Mouse (Mus musculus) lung, embryonic 14.5 days (tissue): ENCODE measurements around the gene Stmn3. TPM values are rescaled to one million over a fixed set of nuclear protein-coding genes. Genes with fewer than 3 reads are reported as not detected.

Experiments
- ATAC-seq: fragments of 200-750 bp; cut with Nextera tagmentation; 2 replicates; pipeline ENCODE4 v1.8.0; 2017; ENCODE audit warnings: mild to moderate bottlenecking, moderate TSS enrichment, moderate library complexity; ENCODE audit not compliant: insufficient read depth
- DNase-seq: peaks from one replicate; pipeline ENCODE4 v3.0.0-alpha.2; 2015
- H3K27ac ChIP-seq: fragments of 300-500 bp; sonication (generic); 2 replicates; pipeline ENCODE4 v1.5.1; 2014; ENCODE audit warnings: low read depth, mild to moderate bottlenecking, moderate library complexity
- H3K27me3 ChIP-seq: fragments of 300-500 bp; sonication (generic); 2 replicates; pipeline ENCODE4 v1.6.1; 2014; ENCODE audit warnings: low read length, control low read depth; ENCODE audit not compliant: insufficient read depth
- H3K36me3 ChIP-seq: fragments of 300-500 bp; sonication (generic); 2 replicates; pipeline ENCODE4 v1.6.1; 2014; ENCODE audit warnings: control low read depth; ENCODE audit not compliant: insufficient read depth
- H3K4me1 ChIP-seq: fragments of 300-500 bp; sonication (generic); 2 replicates; pipeline ENCODE4 v1.6.1; 2014; ENCODE audit warnings: antibody characterized with exemption, control low read depth; ENCODE audit not compliant: insufficient read depth
- H3K4me2 ChIP-seq: fragments of 300-500 bp; sonication (generic); 2 replicates; pipeline ENCODE4 v1.6.1; 2014; ENCODE audit warnings: mild to moderate bottlenecking
- H3K4me3 ChIP-seq: fragments of 300-500 bp; sonication (generic); 2 replicates; pipeline ENCODE4 v1.5.1; 2014; ENCODE audit warnings: low read depth, low read length
- H3K9ac ChIP-seq: fragments of 300-500 bp; sonication (generic); 2 replicates; pipeline ENCODE4 v1.6.1; 2014
- H3K9me3 ChIP-seq: fragments of 300-500 bp; sonication (generic); 2 replicates; pipeline ENCODE4 v1.6.1; 2016; ENCODE audit warnings: low read depth, low read length, control low read depth
- CTCF ChIP-seq: IDR thresholded peaks from 2 replicates; pipeline ENCODE4 v1.5.1; 2016; ENCODE audit warnings: antibody characterized with exemption, low read depth
- WGBS: fragments of 180-500 bp; shearing (Covaris S2); extraction: QIAGEN DNeasy Blood & Tissue Kit; methylation state at CpG from one replicate; pipeline ENCODE4 v1.1.7; 2014; 5-methylcytosine and 5-hydroxymethylcytosine counted together
- polyA plus RNA-seq: library from polyadenylated mRNA; unstranded; fragments of >200 nt; fragmentation: Nextera tagmentation; extraction: Ambion mirVana; gene quantifications from 2 replicates; pipeline ENCODE4 v1.2.1, GENCODE M21; 2014

The Stmn3 gene
- polyA plus RNA-seq, 1 experiment from 2014 or later: 1.6 TPM

DNA sequence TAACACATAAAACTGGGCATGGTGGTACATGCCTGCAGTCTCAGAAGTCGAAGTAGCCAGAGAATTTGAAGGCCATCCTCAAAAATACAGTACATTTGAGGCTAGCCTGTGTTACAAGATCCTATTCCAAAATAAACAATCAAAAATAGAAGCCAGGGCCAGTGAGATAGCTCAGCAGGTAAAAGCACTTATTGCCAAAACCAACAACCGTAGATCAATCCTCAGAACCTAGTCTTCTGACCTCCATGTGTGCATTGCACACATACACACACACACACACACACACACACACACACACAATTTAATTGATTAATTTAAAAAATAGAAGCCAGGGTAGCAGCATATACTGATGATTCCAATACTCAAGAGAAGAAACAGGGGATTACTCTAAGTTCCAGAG lies 47.5 kb downstream of the Stmn3 start:
- H3K4me3 ChIP-seq: no peak overlapping the region

More for the DNA sequence above, 47.5 kb downstream of the Stmn3 start:
- H3K4me2 ChIP-seq: no peak overlapping the region
- peaks cover 65% of the 10 kb centered on the region for H3K36me3 ChIP-seq
- H3K27ac ChIP-seq: no peak overlapping the region
- ATAC-seq (no peak), DNase-seq (no peak)
- 91% methylated on average over 2 of the region's 2 CpGs for WGBS
- no peaks in the 10 kb centered on the region for H3K9me3 ChIP-seq
- no peak overlapping the region for H3K9ac ChIP-seq
- H3K4me1 ChIP-seq: no peaks in the 10 kb centered on the region
- no peaks in the 10 kb centered on the region for H3K27me3 ChIP-seq
- no peak for TF ChIP-seq CTCF

Other genes starting within 250 kb of the Stmn3 start
- 0.05 TPM in 2 replicates for gene Kcnq2, start 179.2 kb downstream of the Stmn3 start, polyA plus RNA-seq
- 0.35 TPM in 1 of 2 replicates, not detected in the other for gene Eef1a2, start 157.5 kb downstream of the Stmn3 start, polyA plus RNA-seq
- 333 and 364 TPM in 2 replicates for gene Ppdpf, start 127.3 kb downstream of the Stmn3 start, polyA plus RNA-seq
- gene Ptk6, start 111.7 kb downstream of the Stmn3 start, polyA plus RNA-seq: 0.12 TPM in 1 of 2 replicates, not detected in the other
- gene Srms, start 101.3 kb downstream of the Stmn3 start, polyA plus RNA-seq: 0.16 and 0.22 TPM in 2 replicates
- gene Fndc11, start 94.5 kb downstream of the Stmn3 start, polyA plus RNA-seq: 0.21 and 0.27 TPM in 2 replicates
- gene Helz2, start 72.5 kb downstream of the Stmn3 start, polyA plus RNA-seq: 2.5 and 3.0 TPM in 2 replicates
- 18.0 and 21.2 TPM in 2 replicates for gene Gmeb2, start 26.5 kb downstream of the Stmn3 start, polyA plus RNA-seq
- 67.0 and 70.3 TPM in 2 replicates for gene Rtel1, start 5.2 kb upstream of the Stmn3 start, polyA plus RNA-seq
- 35.7 and 41.1 TPM in 2 replicates for gene Zgpat, start 50.4 kb upstream of the Stmn3 start, polyA plus RNA-seq
- 54.1 and 54.2 TPM in 2 replicates for gene Arfrp1, start 50.9 kb upstream of the Stmn3 start, polyA plus RNA-seq
- gene Lime1, start 65.6 kb upstream of the Stmn3 start, polyA plus RNA-seq: 19.6 and 26.6 TPM in 2 replicates
- gene Zbtb46, start 144.9 kb upstream of the Stmn3 start, polyA plus RNA-seq: 14.6 and 15.6 TPM in 2 replicates
- gene Abhd16b, start 178.7 kb upstream of the Stmn3 start, polyA plus RNA-seq: 0.13 and 0.24 TPM in 2 replicates
- gene Tpd52l2, start 182.6 kb upstream of the Stmn3 start, polyA plus RNA-seq: 160 and 165 TPM in 2 replicates
- gene Dnajc5, start 206.0 kb upstream of the Stmn3 start, polyA plus RNA-seq: 79.4 and 81.3 TPM in 2 replicates